Mouse (Mus musculus) liver, adult 2 months (tissue): ENCODE data around the gene Gm27021. TPM values are rescaled to one million over a fixed set of nuclear protein-coding genes. Genes with fewer than 3 reads are reported as not detected.

Experiments
- DNase-seq: peaks from one replicate; pipeline ENCODE4 v3.0.0-alpha.2; 2011; ENCODE audit warnings: low read depth, low spot score; ENCODE audit errors: extremely low read depth
- H3K27ac ChIP-seq: fragments of 200-500 bp; replicated peaks from 2 replicates; pipeline ENCODE4 v1.5.1; 2012; ENCODE audit warnings: low read depth, mild to moderate bottlenecking, control low read depth, inconsistent platforms, low read length; ENCODE audit not compliant: insufficient read depth
- H3K27me3 ChIP-seq: fragments of 200-500 bp; 2 replicates; pipeline ENCODE4 v1.6.1; 2012; ENCODE audit warnings: mild to moderate bottlenecking, moderate library complexity, low read length, inconsistent platforms; ENCODE audit not compliant: control insufficient read depth, insufficient read depth
- H3K36me3 ChIP-seq: fragments of 200-500 bp; 2 replicates; pipeline ENCODE4 v1.6.1; 2012; ENCODE audit warnings: low read length, inconsistent platforms; ENCODE audit not compliant: control insufficient read depth, insufficient read depth
- H3K4me1 ChIP-seq: fragments of 200-500 bp; 2 replicates; pipeline ENCODE4 v1.6.1; 2011; ENCODE audit warnings: low read length; ENCODE audit not compliant: control insufficient read depth, insufficient read depth
- H3K4me3 ChIP-seq: fragments of 200-500 bp; 2 replicates; pipeline ENCODE4 v1.5.1; 2011; ENCODE audit warnings: low read depth, mild to moderate bottlenecking, control low read depth, low read length, moderate library complexity; ENCODE audit not compliant: insufficient read depth
- H3K79me2 ChIP-seq: fragments of 200-500 bp; 2 replicates; pipeline ENCODE4 v1.6.1; 2012; ENCODE audit warnings: inconsistent platforms, mild to moderate bottlenecking, low read length, moderate library complexity; ENCODE audit not compliant: control insufficient read depth, insufficient read depth
- H3K9ac ChIP-seq: fragments of 200-500 bp; 2 replicates; pipeline ENCODE4 v1.6.1; 2012; ENCODE audit warnings: low read depth, mild to moderate bottlenecking, control low read depth, inconsistent platforms, low read length
- CTCF ChIP-seq: fragments of 200-500 bp; IDR thresholded peaks from 2 replicates; pipeline ENCODE4 v1.5.1; 2011; ENCODE audit warnings: low read depth, low read length, control low read depth
- POLR2A ChIP-seq: fragments of 200-500 bp; IDR thresholded peaks from 2 replicates; pipeline ENCODE4 v1.6.1; 2011; ENCODE audit warnings: low read length, control low read depth; ENCODE audit not compliant: insufficient read depth; ENCODE audit errors: extremely low read depth
- WGBS: fragments of 180-500 bp; shearing (Covaris S2); methylation state at CpG from one replicate; pipeline ENCODE4 v1.1.7; 2018; 5-methylcytosine and 5-hydroxymethylcytosine counted together
- polyA plus RNA-seq: library from polyadenylated mRNA; depleted of rRNA; stranded (reverse); fragments of >200 nt; gene quantifications from 2 replicates; pipeline ENCODE4 v1.2.3, GENCODE M21; 2012; rRNA removed
- total RNA-seq: library from RNA; depleted of rRNA; stranded (reverse); fragments of >200 nt; gene quantifications from 2 replicates; pipeline ENCODE4 v1.2.3, GENCODE M21; 2014; rRNA removed

Gene Gm27021
- total and polyA plus RNA-seq, 2 experiments = not detected

DNA sequence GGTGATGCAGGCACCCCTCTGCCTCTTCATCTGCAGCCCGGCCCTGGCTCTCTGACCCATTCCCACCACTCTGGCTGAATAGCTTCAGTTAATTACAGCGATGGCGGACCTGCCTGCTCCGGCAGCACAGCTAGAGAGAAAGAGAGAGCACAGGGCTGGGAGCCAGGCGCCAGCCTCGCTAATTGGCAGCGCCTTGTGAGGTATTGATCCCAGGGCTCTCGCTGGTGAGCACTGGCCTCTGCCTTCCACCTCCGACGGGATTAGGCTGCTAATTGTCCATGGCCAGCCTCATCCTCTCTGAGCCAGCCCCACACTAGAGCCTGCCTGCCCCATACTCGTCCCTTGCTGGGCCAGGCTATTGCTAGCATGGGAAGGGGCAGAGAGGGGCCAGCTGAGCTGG is 108.2 kb downstream of the Gm27021 start:
- Histone ChIP-seq H3K4me3 (no peak overlapping the region), H3K27me3 (no peaks in the 10 kb centered on the region), H3K36me3 (no peaks in the 10 kb centered on the region), H3K27ac (no peak overlapping the region), H3K9ac (no peak overlapping the region), H3K79me2 (peaks cover 31% of the 10 kb centered on the region), H3K4me1 (peaks cover 3% of the 10 kb centered on the region)
- peak; percentile 67 for DNase-seq
- TF ChIP-seq POLR2A (no peak), CTCF (peak; percentile 60)
- WGBS = 31% methylated on average over 11 of the region's 11 CpGs

Other genes with a start within 250 kb of the Gm27021 start
- 0.37 and 2.3 TPM in 2 replicates for gene Gins2, start 78.8 kb downstream of the Gm27021 start, total RNA-seq
- gene Gins2, start 78.8 kb downstream of the Gm27021 start, polyA plus RNA-seq = 1.9 TPM in 2 replicates
- gene 1190005I06Rik, start 20.4 kb downstream of the Gm27021 start, total RNA-seq = 12.0 and 21.2 TPM in 2 replicates
- 11.9 and 15.3 TPM in 2 replicates for gene 1190005I06Rik, start 20.4 kb downstream of the Gm27021 start, polyA plus RNA-seq
- gene Cox4i1, start 143 bp upstream of the Gm27021 start, total RNA-seq = 706 and 858 TPM in 2 replicates
- gene Cox4i1, start 143 bp upstream of the Gm27021 start, polyA plus RNA-seq = 1,059 and 1,162 TPM in 2 replicates
- 6.7 and 11.9 TPM in 2 replicates for gene Emc8, start 494 bp upstream of the Gm27021 start, total RNA-seq
- gene Emc8, start 494 bp upstream of the Gm27021 start, polyA plus RNA-seq = 47.8 and 53.3 TPM in 2 replicates
- gene Irf8, start 68.3 kb upstream of the Gm27021 start, total RNA-seq = 5.5 and 7.6 TPM in 2 replicates
- 3.3 and 7.0 TPM in 2 replicates for gene Irf8, start 68.3 kb upstream of the Gm27021 start, polyA plus RNA-seq